Mouse (Mus musculus) E14TG2a.4 (cell line): ENCODE data around the gene Sowaha.
A peak's percentile ranks its signal among the peaks of the same experiment; 100 is the strongest.

Experiments
- CTCF ChIP-seq: conservative IDR thresholded peaks from 2 replicates; pipeline ENCODE4 v1.5.1; 2014; ENCODE audit warnings: low read length
- NANOG ChIP-seq: IDR thresholded peaks from 2 replicates; pipeline ENCODE4 v1.6.1; 2014; ENCODE audit warnings: borderline replicate concordance, low read length, mixed read lengths
- POU5F1 ChIP-seq: IDR thresholded peaks from 2 replicates; pipeline ENCODE4 v1.6.1; 2014; ENCODE audit warnings: low read length, borderline replicate concordance

DNA sequence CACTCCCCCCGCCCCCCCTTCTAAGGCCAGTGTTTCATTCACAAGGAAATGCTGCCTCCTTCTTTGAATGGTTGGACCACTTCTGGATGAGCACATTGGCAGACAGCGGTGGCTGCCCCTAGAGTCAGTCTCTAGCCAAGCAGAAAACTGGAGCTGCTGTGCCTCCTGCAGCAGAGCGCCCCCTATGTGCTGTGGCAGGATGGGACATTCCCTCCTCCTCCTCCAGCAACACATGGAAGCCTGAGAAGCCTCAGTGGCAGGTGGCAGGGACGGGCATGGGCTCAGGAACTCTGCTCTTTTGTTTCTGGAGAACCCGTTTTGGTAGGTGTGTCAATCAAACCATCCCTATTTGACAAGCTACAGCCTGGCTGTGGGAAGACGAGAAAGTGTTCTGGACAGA, 44.8 kb upstream of the Sowaha start:
- TF ChIP-seq CTCF (peak; percentile 64), POU5F1 (no peak), NANOG (no peak)
